Mouse (Mus musculus) c-Kit-positive CD71-negative TER-119-negative erythroid progenitor cells, embryonic 14.5 days (primary cell): Measurements from ENCODE around the gene Tbk1.

Experiments
- DNase-seq: peaks from one replicate; pipeline ENCODE4 v3.0.0-alpha.2; 2013; ENCODE audit warnings: low read depth

Gene Tbk1

DNA sequence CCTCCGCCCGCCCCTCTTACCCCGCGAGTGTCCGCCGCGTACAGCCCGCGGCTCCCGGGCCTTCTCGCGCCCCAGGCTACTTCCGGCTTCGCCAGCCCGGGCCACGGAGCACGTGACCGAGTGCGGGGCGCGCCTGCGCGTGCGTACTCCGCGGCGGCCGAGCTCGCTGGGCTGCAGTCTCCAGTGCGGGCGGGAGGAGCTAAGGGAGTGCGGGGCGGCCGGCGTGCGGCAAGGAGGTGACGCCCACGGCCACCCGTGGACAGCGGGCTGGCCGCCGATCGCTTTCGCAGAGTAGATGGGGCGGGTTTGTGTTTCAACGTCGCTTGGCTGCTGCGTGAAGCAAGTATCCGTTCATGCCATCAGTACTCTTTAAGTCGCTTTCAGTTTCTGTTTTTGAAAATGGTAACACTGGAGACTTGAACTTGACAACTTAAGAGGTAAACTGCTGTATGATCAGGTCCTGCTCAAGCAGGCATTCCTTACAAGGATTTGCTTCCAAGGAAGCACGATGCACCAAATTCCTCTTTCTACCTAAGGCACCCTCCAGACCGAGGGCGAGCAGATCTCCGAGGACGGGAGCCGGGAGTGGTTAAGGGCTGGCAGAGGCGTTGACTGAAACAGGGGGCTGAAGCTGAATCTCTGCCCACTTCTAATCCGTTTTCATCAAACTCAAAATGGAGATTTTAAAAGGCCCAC is at the start of gene Tbk1:
Gene Tbk1, minus strand, starts transcription at position 113 of the 696 bp plus-strand sequence.
- peak; percentile 78 for DNase-seq

DNA sequence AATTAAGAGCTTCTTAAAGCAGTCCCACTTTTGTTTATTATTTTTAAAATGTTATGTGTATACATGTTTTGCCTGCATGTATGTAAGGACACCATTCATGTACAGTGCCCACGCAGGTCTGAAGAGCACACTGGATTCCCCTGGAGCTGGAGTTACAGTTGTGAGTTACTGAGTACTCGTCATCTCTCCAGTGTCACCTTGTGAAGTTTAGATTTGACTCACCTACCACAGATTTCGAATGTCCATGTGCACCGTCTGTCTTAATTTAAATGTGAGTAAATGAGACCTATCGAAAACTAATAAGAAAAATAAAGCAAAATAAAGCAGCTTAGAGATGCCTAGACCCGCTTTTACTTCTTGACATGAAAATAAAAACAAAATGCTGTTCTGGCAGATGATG is 49.7 kb upstream of the Tbk1 start:
- no peak for DNase-seq

DNA sequence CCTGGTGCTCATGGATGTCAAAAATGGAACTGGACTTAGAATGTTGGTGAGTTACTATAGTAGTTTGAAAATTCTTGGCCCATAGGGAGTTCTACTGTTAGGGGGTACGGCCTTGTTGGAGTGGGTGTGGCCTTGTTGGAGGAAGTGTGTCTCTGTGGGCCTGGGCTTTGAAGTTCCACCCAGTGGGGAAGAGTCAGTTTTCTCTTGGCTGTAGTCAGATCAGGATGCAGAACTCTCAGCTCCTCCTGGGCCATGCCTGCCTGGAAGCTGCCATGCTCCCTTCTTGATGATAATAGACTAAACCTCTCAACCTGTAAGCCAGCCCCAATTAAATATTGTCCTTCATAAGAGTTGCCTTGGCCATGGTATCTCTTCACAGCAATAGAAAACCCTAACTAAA is 47.6 kb upstream of the Tbk1 start:
- no peak for DNase-seq

DNA sequence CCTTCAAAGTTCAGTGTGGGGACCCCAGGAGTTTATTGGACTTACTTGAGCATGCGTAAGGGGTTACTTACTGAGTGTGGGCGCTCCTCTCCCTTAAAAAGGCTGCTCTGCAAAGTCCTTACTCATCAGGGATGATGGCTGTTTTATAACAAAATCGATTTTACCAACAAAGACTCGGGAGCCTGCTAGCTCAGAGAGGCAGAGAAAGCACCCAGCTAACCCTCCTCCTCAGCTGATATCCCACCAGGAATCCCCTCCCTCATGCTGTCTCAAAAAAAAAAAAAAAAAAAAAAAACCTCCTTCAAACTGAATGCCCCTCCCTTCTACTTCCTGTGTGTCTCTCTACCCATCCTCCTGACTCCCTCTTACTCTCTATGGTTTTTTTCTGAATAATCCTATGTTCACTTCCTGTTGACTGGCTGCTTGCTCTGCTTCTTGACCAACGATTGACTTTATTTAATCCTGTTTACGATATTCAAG is 42.0 kb upstream of the Tbk1 start:
- DNase-seq, result no peak

DNA sequence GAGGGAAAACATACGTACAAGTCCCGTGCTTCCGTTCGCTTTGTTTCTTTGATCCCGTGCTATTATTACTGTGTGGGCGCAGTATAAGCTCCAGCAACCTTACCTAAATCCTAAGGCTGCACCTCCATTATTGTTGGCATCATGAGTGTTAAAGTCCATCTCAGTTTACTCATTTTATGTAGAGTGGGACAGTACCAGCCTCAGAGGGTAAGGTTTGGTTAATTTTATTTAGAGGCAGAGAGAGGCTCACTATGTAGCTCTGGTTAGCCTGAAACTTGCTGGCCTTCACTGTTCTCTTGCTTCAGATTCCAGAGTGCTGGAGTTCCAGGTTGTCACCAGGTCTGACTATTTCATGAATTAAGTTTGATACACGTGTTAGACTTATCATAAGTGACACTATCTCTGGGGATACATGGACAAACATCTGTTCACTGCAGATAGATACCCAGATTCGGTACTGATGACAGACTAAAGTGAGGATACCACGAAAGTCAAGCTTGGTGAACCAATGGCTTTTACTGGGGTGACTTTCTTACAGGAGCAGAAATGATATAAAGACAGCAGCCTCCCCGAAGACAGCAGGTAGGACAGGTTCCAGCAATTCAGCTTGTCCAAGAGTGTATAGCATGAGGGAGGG is 40.7 kb upstream of the Tbk1 start:
- no peak for DNase-seq

DNA sequence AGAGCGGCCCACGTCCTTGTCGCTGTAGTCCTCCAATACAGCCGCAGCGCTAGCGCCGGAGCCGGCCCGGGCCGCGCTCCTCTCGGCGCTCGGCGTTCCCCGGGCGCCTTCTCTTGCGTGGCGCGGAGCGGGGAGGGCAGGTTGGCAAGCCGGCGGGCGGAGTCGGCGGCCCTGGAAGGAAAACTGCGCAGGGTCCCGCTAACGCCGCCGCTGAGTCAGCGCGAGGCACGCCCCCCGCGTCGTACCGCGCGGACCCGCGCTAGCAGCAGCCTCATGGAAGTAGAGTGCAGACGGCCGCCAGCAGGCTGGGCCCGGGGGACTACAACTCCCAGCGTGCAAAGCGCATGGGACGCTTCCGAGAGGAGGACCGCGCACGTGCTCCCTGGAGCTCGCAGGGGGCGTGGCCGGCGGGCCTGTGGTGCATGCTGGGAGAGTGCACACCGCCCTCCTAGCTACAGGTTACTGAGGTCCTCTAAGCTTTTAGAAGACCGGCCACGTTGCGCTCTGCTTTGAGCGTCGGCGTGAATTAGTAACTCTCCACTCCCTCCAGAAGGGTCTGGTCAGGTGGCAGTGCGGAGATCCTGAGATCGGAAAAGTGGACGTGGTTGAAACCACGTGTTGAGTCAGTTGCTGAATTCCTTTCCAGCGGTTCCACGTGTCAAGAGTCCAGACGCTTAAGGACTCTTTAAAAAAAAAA is 39.7 kb upstream of the Tbk1 start, which contains the start of gene Xpot:
Gene Xpot, minus strand, starts transcription at position 147 of the 697 bp plus-strand sequence.
- peak; percentile 91 for DNase-seq

DNA sequence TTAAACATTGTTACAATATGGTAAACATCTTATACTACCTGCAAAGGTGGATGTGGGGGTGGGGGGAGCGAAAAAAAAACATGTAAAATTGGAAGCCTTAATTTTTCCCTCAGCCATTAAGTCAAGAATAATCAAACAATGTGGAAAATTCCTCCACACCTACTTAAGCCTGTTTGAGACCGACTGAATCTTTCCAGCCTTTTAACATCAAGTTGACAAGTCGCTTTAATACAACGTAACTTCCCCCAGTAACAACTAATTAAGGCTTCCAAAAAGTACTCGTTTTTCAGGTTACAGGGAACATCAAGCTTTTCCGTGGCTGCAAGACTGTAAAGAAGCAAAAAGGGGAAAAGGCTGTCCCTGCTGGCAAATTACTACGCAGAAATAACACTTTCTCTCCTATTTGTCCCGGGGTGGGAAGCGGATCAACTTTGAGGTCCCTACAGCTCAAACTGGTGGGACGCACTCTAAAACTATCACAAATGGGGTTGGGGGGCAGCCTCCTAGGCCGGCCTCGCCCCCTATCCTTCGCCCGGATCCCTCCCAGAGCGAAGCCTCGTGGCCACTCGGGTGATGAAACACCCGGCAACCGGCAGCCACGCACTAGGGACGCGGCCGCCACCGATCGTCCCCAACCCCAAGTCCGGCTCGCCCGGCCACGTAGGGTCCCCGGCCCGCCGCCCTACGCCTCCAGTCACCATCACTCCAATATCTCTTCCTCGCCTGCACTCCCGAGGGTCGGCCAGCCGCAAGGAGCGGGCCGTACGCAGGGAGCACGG is 39.0 kb upstream of the Tbk1 start:
- DNase-seq, result no peak

DNA sequence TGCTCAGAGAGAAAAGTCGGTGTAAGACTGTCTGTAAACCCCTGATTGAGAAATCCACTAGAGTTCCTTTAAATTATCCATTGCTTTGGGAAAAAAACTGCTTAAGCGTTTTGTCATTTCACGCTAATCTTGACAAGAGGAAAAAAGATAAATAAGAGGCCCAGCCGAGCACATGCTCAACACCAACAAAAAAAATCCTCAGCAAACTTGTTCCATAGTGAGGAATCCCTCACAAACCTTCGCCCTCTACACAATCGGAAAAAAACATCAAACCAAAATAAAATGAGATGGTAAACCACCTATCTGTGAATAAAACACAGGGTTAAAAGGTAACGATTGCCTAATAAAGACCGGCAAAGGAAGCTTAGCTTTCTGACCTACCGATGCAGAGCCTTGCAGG is 38.4 kb upstream of the Tbk1 start:
- DNase-seq, result no peak

DNA sequence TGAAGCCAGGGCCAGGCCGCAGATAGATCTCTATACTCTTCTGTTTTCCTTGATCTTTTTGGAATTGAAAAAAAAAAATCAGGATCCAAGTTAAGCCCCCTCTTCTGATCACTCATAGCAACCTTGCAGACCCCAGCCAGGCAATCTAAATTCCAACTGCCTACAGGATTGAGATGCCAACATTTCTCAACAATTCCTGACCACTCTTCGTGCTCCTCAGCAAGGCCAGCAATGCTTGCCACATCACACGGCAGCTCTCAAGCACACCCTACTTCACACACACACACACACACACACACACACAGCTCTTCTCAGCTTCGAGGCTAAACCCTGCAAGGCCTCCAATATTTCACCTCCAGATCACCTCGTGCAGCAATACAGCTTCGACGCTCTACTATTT is 37.1 kb upstream of the Tbk1 start:
- no peak for DNase-seq

DNA sequence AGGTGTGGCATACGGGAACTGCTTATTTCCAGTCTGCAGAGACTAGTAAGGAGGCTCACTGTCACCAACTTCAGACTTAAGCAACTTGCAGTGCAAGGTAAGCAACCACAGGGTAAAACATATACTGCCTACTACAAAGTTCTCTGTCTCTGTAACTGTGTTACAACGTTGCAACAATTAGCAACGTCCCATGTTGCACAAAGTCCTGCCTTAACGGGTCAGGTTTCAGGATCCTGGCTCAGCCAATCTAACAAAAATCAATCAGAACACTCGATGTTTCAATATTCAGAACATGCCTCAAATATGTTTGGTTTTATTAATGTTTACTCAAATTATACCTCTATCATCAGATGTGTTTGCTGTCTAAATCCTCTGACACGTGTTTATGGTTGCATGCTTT is 35.8 kb upstream of the Tbk1 start:
- no peak for DNase-seq

DNA sequence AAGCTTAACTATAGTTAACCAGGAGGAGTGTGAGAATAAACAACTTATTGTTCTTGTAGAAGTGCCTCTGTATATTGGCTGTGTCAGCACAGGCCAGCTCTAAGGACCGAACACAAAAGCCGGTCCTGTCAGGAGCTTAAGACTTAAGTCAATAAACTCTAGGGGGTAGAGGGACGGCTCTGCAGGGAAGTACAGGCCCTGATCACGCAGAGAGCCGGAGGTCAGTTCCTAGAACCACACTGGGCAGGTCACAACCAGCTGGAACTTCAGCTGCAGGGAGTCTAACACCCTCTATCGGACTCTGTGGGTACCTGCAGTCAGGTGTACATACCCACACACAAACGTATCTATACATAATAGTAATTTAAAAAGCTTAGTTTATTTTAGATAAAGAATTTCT is 29.3 kb upstream of the Tbk1 start:
- DNase-seq, result no peak

DNA sequence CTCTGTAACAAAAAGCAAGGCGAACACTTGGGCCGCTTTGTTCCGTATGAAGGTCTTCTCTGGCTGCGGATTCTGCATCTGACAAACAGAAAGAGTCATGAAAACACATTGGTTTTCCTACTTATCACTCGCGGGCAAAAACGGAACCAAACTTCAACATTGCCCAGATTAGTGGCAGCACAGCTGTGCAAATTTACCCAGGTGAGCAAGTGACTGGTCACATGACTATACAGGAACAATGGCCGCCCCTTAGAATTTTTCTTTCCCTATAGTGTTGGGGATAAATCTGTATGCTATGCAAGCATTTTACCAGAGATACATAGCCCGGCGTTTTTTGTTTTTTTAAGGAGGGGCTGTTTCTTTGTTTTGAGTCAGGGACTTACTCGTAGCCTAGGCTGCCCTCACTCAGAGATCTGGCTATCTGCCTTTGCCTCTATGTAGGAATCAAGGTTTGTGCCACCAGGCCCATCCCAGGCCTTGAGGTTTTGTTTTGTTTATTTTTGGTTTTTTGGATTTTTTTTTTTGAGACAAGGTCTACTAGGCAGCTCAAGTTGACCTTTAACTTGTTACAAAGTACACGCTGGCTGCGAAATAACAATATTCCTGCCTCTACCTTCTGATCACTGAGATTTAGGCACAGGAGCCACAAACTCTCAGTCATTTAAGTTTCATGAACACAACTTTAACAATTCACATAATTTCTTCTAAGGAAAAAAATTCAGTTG is 28.7 kb upstream of the Tbk1 start:
- no peak for DNase-seq

DNA sequence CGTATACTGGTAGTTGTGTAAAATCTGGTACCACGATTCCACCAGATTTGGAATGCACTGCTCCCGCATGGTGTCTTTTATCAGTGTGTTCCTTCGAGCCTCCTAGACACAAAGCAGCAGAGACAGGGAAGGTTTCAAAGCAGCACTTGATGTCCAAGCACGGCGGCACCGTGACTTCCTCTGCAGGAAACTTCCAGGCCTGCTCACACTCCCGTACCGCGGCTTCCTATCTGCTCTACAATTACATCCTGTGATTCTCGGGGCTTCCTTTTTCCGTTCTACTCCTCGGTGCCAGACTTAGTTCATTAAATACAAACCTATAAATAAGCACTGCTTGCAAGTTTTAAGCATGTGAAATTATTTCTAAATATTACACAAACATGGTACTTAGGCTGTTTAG is 27.0 kb upstream of the Tbk1 start:
- DNase-seq, result no peak

DNA sequence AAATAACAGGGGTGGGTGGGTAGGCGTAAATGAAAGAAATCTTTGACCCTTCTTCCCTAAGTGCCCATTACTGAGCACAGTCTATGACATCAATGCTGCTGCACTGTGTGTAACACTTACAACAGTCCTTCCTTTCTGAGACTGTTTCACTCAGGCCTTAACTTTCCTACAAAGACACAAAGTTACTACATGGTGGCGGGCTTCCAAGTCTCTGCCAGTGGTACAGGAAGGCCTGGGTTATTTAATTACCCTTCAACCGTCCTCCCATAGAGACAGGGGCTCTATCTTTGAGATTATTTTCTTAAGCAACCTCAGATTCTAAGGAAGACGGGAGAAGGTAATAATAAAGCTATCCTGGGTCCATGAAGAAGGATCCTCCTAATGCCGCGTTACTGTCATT is 25.9 kb upstream of the Tbk1 start:
- no peak for DNase-seq

DNA sequence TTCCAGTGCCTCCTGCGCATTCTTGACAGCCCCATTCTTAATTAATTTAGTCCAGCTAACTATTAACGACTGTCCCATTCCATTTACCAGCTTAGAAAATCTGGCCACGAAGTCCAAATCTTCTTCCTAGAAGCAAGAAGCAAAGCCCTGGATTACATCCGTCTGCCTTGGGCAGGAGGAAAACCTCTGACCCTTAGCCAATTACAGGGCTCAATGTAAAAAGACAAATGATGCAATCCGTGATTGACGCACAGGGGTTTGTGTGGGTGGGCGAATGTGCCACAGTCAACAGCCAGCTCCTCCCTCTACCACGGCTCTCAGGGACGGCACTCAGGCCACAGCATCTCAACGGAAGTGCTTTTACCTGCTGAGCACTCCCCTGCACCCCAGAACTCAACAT is 25.0 kb upstream of the Tbk1 start:
- DNase-seq, result no peak

DNA sequence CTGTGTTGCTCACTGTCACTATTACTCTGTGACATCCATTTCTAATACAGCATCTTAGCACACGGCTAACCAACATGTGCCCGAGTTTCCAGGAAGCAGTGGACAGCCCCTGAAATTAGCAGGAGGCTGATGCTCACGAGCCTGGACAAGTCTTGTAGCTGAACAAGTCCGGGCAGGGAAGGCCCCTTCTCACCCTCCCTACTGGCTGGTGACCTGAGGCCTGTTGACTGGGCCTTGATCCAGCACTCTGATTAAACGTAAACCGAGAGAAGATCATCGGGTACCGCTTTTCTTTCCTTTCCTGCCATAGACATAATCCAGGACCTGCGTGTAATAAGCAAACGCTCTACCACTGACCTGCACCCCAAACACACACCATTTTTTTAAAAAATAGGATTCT is 21.6 kb upstream of the Tbk1 start:
- DNase-seq, result no peak

DNA sequence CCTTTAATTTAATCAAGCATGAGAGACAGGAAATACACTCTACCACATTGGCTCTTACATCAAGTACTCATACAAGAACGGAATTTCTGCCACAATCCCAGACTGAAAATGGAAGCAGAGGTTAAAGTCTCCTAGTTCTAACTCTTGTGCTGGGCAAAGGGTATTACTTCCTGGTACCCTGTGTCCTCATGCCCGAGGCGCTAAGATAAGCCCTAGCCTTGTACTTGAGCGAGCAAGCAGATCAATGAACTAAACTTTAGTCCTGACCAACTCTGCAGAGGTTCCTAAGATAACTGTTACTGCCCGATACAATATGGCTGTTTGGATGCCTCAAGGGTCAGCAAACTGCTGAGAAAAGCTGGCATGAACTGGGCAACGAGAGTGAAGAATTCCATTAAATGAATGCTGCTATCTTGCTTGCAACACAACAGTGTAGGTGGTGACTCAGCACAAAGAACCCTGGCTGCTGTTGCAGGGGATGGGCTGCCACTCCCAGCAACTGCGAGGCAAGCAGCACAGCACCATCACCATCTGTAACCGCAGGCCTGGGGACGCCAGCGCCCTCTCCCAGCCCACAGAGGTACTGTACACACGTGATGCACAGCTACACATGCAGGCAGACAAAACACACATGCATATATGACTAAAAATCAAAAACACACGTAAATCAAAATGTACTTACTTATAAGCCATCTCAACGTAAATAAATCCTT is 18.2 kb upstream of the Tbk1 start:
- DNase-seq, result no peak

DNA sequence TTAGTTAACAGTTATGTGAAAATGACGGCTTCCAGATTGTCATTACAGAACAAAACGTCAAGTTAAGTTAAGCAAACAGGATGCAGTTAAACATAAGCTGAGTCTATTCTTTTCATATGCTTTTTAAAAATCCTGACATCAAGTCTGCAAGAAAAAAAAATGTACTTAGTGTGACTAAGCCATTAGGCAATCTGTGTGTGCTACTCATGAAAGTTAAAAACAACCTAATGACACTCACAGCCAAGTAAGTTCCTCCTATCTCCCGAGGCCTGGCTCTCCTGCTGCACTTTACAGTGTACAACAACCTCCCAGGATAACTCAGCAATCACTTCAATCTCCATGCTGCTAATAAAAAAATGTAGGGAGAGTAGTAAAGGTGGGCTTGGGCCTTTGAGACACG is 17.0 kb upstream of the Tbk1 start:
- no peak for DNase-seq

DNA sequence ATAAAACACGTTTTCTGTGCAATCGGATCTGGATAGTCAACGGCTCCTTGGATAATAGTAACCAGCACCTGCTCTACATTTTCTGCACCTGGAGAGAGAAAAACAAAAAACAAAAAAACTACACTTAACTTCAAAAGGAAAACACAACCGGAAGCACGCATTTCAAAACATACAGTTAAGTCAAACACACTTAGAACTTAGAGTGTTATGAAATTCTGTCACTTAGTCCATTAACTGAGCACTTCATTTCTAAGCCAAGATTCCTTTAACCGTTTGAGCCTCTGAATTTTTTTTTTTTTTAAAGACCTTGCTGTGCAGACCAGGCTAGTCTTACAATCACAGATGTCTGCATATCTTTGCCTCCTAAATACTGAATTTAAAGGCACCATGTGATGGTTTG is 14.7 kb upstream of the Tbk1 start:
- DNase-seq, result no peak

DNA sequence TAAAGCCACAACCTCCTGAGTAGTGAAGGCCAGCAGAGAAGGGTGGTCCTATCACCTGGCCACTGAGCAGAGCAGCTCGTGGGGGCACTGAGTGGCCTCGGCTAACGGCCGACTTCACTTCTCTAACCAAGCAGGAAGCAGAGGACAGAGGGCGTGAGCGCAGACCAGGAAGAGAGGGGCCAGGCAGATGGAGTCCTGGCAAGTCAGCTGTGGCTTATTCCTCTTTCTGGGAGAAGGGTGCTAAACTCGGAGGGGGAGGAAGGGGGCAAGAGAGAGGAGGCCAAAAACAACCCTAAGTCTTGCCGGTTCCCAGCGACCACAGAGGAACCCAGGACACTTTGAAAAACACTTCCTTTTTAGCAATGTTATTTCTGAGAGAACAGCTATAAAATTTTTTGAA is 10.0 kb upstream of the Tbk1 start:
- DNase-seq, result no peak

DNA sequence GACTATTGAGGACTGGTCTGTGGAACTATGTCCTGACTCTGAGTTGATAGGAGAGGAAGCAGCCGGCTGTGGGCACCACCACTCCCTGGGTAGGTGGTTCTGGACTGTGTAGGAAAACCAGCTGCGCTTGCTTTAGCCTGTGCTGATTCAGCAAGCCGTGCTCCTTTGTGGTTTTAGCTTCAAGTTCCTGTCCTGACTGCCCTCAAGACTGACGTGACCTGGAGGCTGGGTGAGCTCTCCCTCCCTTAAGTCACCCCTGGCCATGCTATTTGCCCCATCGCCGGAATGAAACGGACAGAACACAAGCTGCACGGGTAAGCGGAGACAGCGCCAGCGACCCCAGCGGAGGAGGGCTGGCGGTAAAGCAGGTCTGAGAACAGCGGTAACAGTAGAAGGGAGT is 4.5 kb upstream of the Tbk1 start:
- DNase-seq, result no peak
